8 mouse cellular contexts compared by ENCODE assay signal in genomic region chr19:42146276-42147010, GRCm38 (mm10). TPM values are rescaled to one million over a fixed set of nuclear protein-coding genes. Genes with fewer than 3 reads are reported as not detected.
DNase-seq lines count a peak whose midpoint lies in the region; ATAC-seq lines count a peak whose summit lies in the region.

No protein-coding gene starts in this region.

- peaks cover 24% of the 10 kb centered on the region for H3K4me1 ChIP-seq in embryonic facial prominence, embryonic 12.5 days
- peaks cover 29% of the 10 kb centered on the region for H3K4me1 ChIP-seq in intestine, embryonic 15.5 days (replicated peaks)
- peaks cover 12% of the 10 kb centered on the region for H3K4me1 ChIP-seq in midbrain, embryonic 13.5 days (replicated peaks)

- 88% methylated on average over 9 of the region's 9 CpGs for WGBS in embryonic facial prominence, embryonic 12.5 days
- WGBS in intestine, embryonic 15.5 days: 88% methylated on average over 9 of the region's 9 CpGs
- 92% methylated on average over 9 of the region's 9 CpGs for WGBS in midbrain, embryonic 13.5 days

- peak; percentile 64 for DNase-seq in kidney, adult 9 months
- no peak for DNase-seq in kidney, postnatal 10 days
- no peak for DNase-seq in spleen, postnatal 36 days (ENCODE audit: low spot score in 2 of 2)
- no peak for DNase-seq in yolk sac, embryonic 10.5 days (ENCODE audit: low spot score)
- DNase-seq in adrenal gland, adult 8-10 months: no peak

- 0 out of 2 replicates have a peak, but pooled peaks cover 11% of the 10 kb centered on the region for H3K36me3 ChIP-seq in embryonic facial prominence, embryonic 12.5 days
- H3K36me3 ChIP-seq in intestine, embryonic 15.5 days: no peaks in the 10 kb centered on the region
- no peaks in the 10 kb centered on the region for H3K36me3 ChIP-seq in midbrain, embryonic 13.5 days

- H3K9ac ChIP-seq in embryonic facial prominence, embryonic 12.5 days: peak overlapping the region; percentile 82; the same call in 1 of the 2 replicates
- peak overlapping the region; percentile 90; the same call in 1 of the 2 replicates for H3K9ac ChIP-seq in intestine, embryonic 15.5 days
- H3K9ac ChIP-seq in midbrain, embryonic 13.5 days (replicated peaks): no peak overlapping the region

- no peak overlapping the region for H3K4me3 ChIP-seq in embryonic facial prominence, embryonic 12.5 days
- 0 out of 2 replicates have a peak overlapping the region, but pooled peaks have one; percentile 72 for H3K4me3 ChIP-seq in intestine, embryonic 15.5 days (replicated peaks)
- peak overlapping the region; percentile 63; the same call in 1 of the 2 replicates for H3K4me3 ChIP-seq in midbrain, embryonic 13.5 days (replicated peaks)

- no peaks in the 10 kb centered on the region for H3K27me3 ChIP-seq in embryonic facial prominence, embryonic 12.5 days
- no peaks in the 10 kb centered on the region; the same call in 1 of the 2 replicates for H3K27me3 ChIP-seq in intestine, embryonic 15.5 days (replicated peaks)
- peaks cover 49% of the 10 kb centered on the region for H3K27me3 ChIP-seq in midbrain, embryonic 13.5 days

- no peak for ATAC-seq in embryonic facial prominence, embryonic 12.5 days (ENCODE audit: insufficient number of reproducible peaks, insufficient read depth, low FRiP score, low TSS enrichment)
- ATAC-seq in intestine, embryonic 15.5 days: no peak
- no peak for ATAC-seq in midbrain, embryonic 13.5 days

- H3K9me3 ChIP-seq in embryonic facial prominence, embryonic 12.5 days: no peaks in the 10 kb centered on the region
- no peaks in the 10 kb centered on the region for H3K9me3 ChIP-seq in intestine, embryonic 15.5 days
- no peaks in the 10 kb centered on the region for H3K9me3 ChIP-seq in midbrain, embryonic 13.5 days

- H3K27ac ChIP-seq in embryonic facial prominence, embryonic 12.5 days: peak overlapping the region; percentile 89
- H3K27ac ChIP-seq in intestine, embryonic 15.5 days: peak overlapping the region; percentile 89
- no peak overlapping the region for H3K27ac ChIP-seq in midbrain, embryonic 13.5 days

- H3K4me2 ChIP-seq in embryonic facial prominence, embryonic 12.5 days (replicated peaks): peak overlapping the region; percentile 81; the same call in 1 of the 2 replicates
- H3K4me2 ChIP-seq in intestine, embryonic 15.5 days (replicated peaks): peak overlapping the region; percentile 93
- no peak overlapping the region for H3K4me2 ChIP-seq in midbrain, embryonic 13.5 days (replicated peaks)

RNA-seq across cellular contexts. Expression of gene Marveld1, which starts 0.8 kb away (rescaled TPM):
- 10.8 and 16.8 TPM in 2 replicates for polyA plus RNA-seq in embryonic facial prominence, embryonic 12.5 days (2016; fragmentation: Nextera tagmentation; extraction: Ambion mirVana)
- polyA plus RNA-seq in intestine, embryonic 15.5 days (2015; fragmentation: Nextera tagmentation; extraction: Ambion mirVana): 9.4 and 12.3 TPM in 2 replicates
- polyA plus RNA-seq in midbrain, embryonic 13.5 days (2015; fragmentation: Nextera tagmentation; extraction: Ambion mirVana): 1.1 and 1.7 TPM in 2 replicates
- 10 to 100 TPM; 35.2 to 56.5 (median 47.4) TPM for total RNA-seq in adrenal gland, adult 8-10 months (2022)

RNA-seq across cellular contexts. Expression of gene Zfyve27, which starts 17.3 kb away (rescaled TPM):
- polyA plus RNA-seq in embryonic facial prominence, embryonic 12.5 days (2016; fragmentation: Nextera tagmentation; extraction: Ambion mirVana): 32.5 and 36.5 TPM in 2 replicates
- polyA plus RNA-seq in intestine, embryonic 15.5 days (2015; fragmentation: Nextera tagmentation; extraction: Ambion mirVana): 20.6 and 21.5 TPM in 2 replicates
- 55.8 and 57.6 TPM in 2 replicates for polyA plus RNA-seq in midbrain, embryonic 13.5 days (2015; fragmentation: Nextera tagmentation; extraction: Ambion mirVana)
- total RNA-seq in adrenal gland, adult 8-10 months (2022): 10 to 100 TPM; 53.2 to 70.1 (median 61.8) TPM

RNA-seq across cellular contexts. Expression of gene Avpi1, which starts 17.6 kb away (rescaled TPM):
- polyA plus RNA-seq in embryonic facial prominence, embryonic 12.5 days (2016; fragmentation: Nextera tagmentation; extraction: Ambion mirVana): 22.7 and 26.1 TPM in 2 replicates
- polyA plus RNA-seq in intestine, embryonic 15.5 days (2015; fragmentation: Nextera tagmentation; extraction: Ambion mirVana): 36.4 and 40.7 TPM in 2 replicates
- 4.9 and 5.1 TPM in 2 replicates for polyA plus RNA-seq in midbrain, embryonic 13.5 days (2015; fragmentation: Nextera tagmentation; extraction: Ambion mirVana)
- total RNA-seq in adrenal gland, adult 8-10 months (2022): 100 to 1,000 TPM in 1 of 4 experiments, 10 to 100 TPM in 3; 53.5 to 107 (median 73.9) TPM

RNA-seq across cellular contexts. Expression of gene Sfrp5, which starts 55.6 kb away (rescaled TPM):
- polyA plus RNA-seq in embryonic facial prominence, embryonic 12.5 days (2016; fragmentation: Nextera tagmentation; extraction: Ambion mirVana): 2.9 and 3.8 TPM in 2 replicates
- 9.2 and 14.0 TPM in 2 replicates for polyA plus RNA-seq in intestine, embryonic 15.5 days (2015; fragmentation: Nextera tagmentation; extraction: Ambion mirVana)
- polyA plus RNA-seq in midbrain, embryonic 13.5 days (2015; fragmentation: Nextera tagmentation; extraction: Ambion mirVana): 0.11 and 0.17 TPM in 2 replicates
- 10 to 100 TPM in 2 of 4 experiments, 1 to 10 TPM in 2; 3.4 to 25.0 (median 13.1) TPM for total RNA-seq in adrenal gland, adult 8-10 months (2022)

RNA-seq across cellular contexts. Expression of gene Pi4k2a, which starts 56.2 kb away (rescaled TPM):
- 39.6 and 40.0 TPM in 2 replicates for polyA plus RNA-seq in embryonic facial prominence, embryonic 12.5 days (2016; fragmentation: Nextera tagmentation; extraction: Ambion mirVana)
- 23.4 and 23.6 TPM in 2 replicates for polyA plus RNA-seq in intestine, embryonic 15.5 days (2015; fragmentation: Nextera tagmentation; extraction: Ambion mirVana)
- 23.6 and 29.9 TPM in 2 replicates for polyA plus RNA-seq in midbrain, embryonic 13.5 days (2015; fragmentation: Nextera tagmentation; extraction: Ambion mirVana)
- total RNA-seq in adrenal gland, adult 8-10 months (2022): 10 to 100 TPM; 78.8 to 81.8 (median 80.4) TPM
